Mouse (Mus musculus): ENCODE data around the gene Cnep1r1. TPM values are rescaled to one million over a fixed set of nuclear protein-coding genes. Genes with fewer than 3 reads are reported as not detected.

The Cnep1r1 gene
- polyA plus RNA-seq, 1 experiment from 2014 or later, result 27.8 TPM

GRCm38 (mm10) chr8:88160237-88160995 lies 41.8 kb downstream of the Cnep1r1 start:
- Histone ChIP-seq H3K27me3 (replicated peaks; ENCODE audit: control insufficient read depth, insufficient read depth, low read length) (no peaks in the 10 kb centered on the region), H3K27ac (ENCODE audit: low read depth) (no peak overlapping the region), H3K4me3 (ENCODE audit: low read depth, low read length) (no peak overlapping the region), H3K4me1 (replicated peaks; ENCODE audit: control insufficient read depth, insufficient read depth, low read length) (no peaks in the 10 kb centered on the region), H3K9me3 (ENCODE audit: control insufficient read depth, low read length) (no peaks in the 10 kb centered on the region), H3K9ac (ENCODE audit: low read length) (no peak overlapping the region), H3K4me2 (ENCODE audit: low read length) (no peak overlapping the region), H3K36me3 (ENCODE audit: control insufficient read depth, insufficient read depth, low read length) (peaks cover 87% of the 10 kb centered on the region)
- WGBS, result 89% methylated on average over 10 of the region's 10 CpGs
- ATAC-seq (replicated peaks; ENCODE audit: low FRiP score, low TSS enrichment, low read depth) (no peak), DNase-seq (ENCODE audit: low spot score) (no peak)

DNA sequence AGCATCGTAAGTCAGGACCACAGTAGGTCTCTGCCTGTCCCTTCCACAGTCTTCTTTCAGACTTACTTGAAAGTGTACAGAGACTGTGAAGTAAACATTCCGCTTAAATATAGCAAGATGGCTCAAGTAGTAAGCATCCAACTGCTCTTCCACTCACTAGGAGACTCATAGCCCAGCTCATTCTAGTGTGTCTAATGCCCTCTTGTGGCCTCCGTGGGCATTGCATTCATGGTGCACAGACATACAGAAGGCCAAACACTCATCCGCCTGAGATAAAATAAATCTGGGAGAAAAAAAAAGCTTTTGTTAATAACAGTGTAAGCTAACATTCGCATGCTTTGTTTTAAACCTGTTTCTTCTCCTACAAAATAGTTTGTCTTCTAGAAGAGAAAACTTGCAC lies 42.9 kb downstream of the Cnep1r1 start:
- Histone ChIP-seq H3K4me1 (replicated peaks; ENCODE audit: control insufficient read depth, insufficient read depth, low read length) (no peaks in the 10 kb centered on the region), H3K9ac (ENCODE audit: low read length) (no peak overlapping the region), H3K27ac (ENCODE audit: low read depth) (no peak overlapping the region), H3K4me3 (ENCODE audit: low read depth, low read length) (no peak overlapping the region), H3K27me3 (replicated peaks; ENCODE audit: control insufficient read depth, insufficient read depth, low read length) (no peaks in the 10 kb centered on the region), H3K9me3 (ENCODE audit: control insufficient read depth, low read length) (no peaks in the 10 kb centered on the region), H3K36me3 (ENCODE audit: control insufficient read depth, insufficient read depth, low read length) (peaks cover 87% of the 10 kb centered on the region), H3K4me2 (ENCODE audit: low read length) (no peak overlapping the region)
- DNase-seq (ENCODE audit: low spot score) (peak; percentile 84), ATAC-seq (replicated peaks; ENCODE audit: low FRiP score, low TSS enrichment, low read depth) (no peak)
- WGBS, result 73% methylated on average over 5 of the region's 5 CpGs

- ATAC-seq (replicated peaks; ENCODE audit: low FRiP score, low TSS enrichment, low read depth) (no peak), DNase-seq (ENCODE audit: low spot score) (no peak)
- Histone ChIP-seq H3K36me3 (ENCODE audit: control insufficient read depth, insufficient read depth, low read length) (peaks cover 19% of the 10 kb centered on the region), H3K27me3 (replicated peaks; ENCODE audit: control insufficient read depth, insufficient read depth, low read length) (no peaks in the 10 kb centered on the region), H3K4me2 (ENCODE audit: low read length) (no peak overlapping the region), H3K27ac (ENCODE audit: low read depth) (no peak overlapping the region), H3K4me1 (replicated peaks; ENCODE audit: control insufficient read depth, insufficient read depth, low read length) (no peaks in the 10 kb centered on the region), H3K9me3 (ENCODE audit: control insufficient read depth, low read length) (no peaks in the 10 kb centered on the region), H3K4me3 (ENCODE audit: low read depth, low read length) (no peak overlapping the region), H3K9ac (ENCODE audit: low read length) (no peak overlapping the region)
- 91% methylated on average over 7 of the region's 7 CpGs for WGBS
Measured at GRCm38 (mm10) chr8:88175264-88175663, 56.7 kb downstream of the Cnep1r1 start.

DNA sequence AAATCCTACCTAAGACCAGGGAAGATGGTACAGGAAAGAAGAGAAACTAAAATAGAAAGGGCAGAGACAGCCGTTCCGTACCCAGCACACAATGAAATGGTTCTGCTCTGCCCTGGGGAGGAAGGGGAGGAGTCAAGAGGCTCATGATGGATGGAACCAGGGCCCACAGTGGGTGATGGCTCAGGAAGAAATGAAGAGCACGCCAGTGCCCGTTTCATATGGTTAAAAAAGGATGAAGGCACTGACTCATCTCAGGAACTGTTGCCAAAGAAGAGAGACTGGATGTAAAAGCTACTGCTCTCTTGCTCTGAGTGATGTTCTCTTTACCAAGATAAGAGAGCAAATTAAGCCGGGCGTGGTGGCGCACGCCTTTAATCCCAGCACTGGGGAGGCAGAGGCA lies 58.7 kb downstream of the Cnep1r1 start:
- no peak overlapping the region for H3K4me2 ChIP-seq (ENCODE audit: low read length)
- peaks cover under 1% of the 10 kb centered on the region; the same call in 1 of the 2 replicates for H3K36me3 ChIP-seq (ENCODE audit: control insufficient read depth, insufficient read depth, low read length)
- DNase-seq (ENCODE audit: low spot score) (no peak), ATAC-seq (replicated peaks; ENCODE audit: low FRiP score, low TSS enrichment, low read depth) (no peak)
- no peak overlapping the region for H3K4me3 ChIP-seq (ENCODE audit: low read depth, low read length)
- H3K9me3 ChIP-seq (ENCODE audit: control insufficient read depth, low read length), result no peaks in the 10 kb centered on the region
- H3K9ac ChIP-seq (ENCODE audit: low read length), result no peak overlapping the region
- H3K27me3 ChIP-seq (replicated peaks; ENCODE audit: control insufficient read depth, insufficient read depth, low read length), result no peaks in the 10 kb centered on the region
- H3K4me1 ChIP-seq (replicated peaks; ENCODE audit: control insufficient read depth, insufficient read depth, low read length), result no peaks in the 10 kb centered on the region
- no peak overlapping the region for H3K27ac ChIP-seq (ENCODE audit: low read depth)
- 91% methylated on average over 8 of the region's 8 CpGs for WGBS

GRCm38 (mm10) chr8:88183121-88183520 lies 64.6 kb downstream of the Cnep1r1 start:
- ATAC-seq (replicated peaks; ENCODE audit: low FRiP score, low TSS enrichment, low read depth) (no peak), DNase-seq (ENCODE audit: low spot score) (no peak)
- no peaks in the 10 kb centered on the region for H3K4me1 ChIP-seq (replicated peaks; ENCODE audit: control insufficient read depth, insufficient read depth, low read length)
- H3K27ac ChIP-seq (ENCODE audit: low read depth), result no peak overlapping the region
- H3K9ac ChIP-seq (ENCODE audit: low read length), result no peak overlapping the region
- no peak overlapping the region for H3K4me3 ChIP-seq (ENCODE audit: low read depth, low read length)
- no peaks in the 10 kb centered on the region for H3K9me3 ChIP-seq (ENCODE audit: control insufficient read depth, low read length)
- WGBS, result 85% methylated on average over 2 of the region's 2 CpGs
- H3K36me3 ChIP-seq (ENCODE audit: control insufficient read depth, insufficient read depth, low read length), result no peaks in the 10 kb centered on the region
- no peaks in the 10 kb centered on the region for H3K27me3 ChIP-seq (replicated peaks; ENCODE audit: control insufficient read depth, insufficient read depth, low read length)
- no peak overlapping the region for H3K4me2 ChIP-seq (ENCODE audit: low read length)

Small RNAs within 50 kb of the gene (microRNA-seq; reads per million reads assigned to microRNA genes)
- gene Mir7071, result 0.85 reads per million, percentile 4 among the genes with 10 or more reads in this experiment

Other genes with a start within 250 kb of the Cnep1r1 start
- gene Zfp423, start 159.2 kb upstream of the Cnep1r1 start, polyA plus RNA-seq (2014; fragmentation: Nextera tagmentation; extraction: Ambion mirVana), result 8.7 and 10.5 TPM in 2 replicates
- 51.3 and 51.5 TPM in 2 replicates for gene Heatr3, start 19.1 kb downstream of the Cnep1r1 start, polyA plus RNA-seq (2014; fragmentation: Nextera tagmentation; extraction: Ambion mirVana)
- 12.6 and 12.7 TPM in 2 replicates for gene Tent4b, start 80.4 kb downstream of the Cnep1r1 start, polyA plus RNA-seq (2014; fragmentation: Nextera tagmentation; extraction: Ambion mirVana)
- gene Adcy7, start 153.6 kb downstream of the Cnep1r1 start, polyA plus RNA-seq (2014; fragmentation: Nextera tagmentation; extraction: Ambion mirVana), result 1.9 and 2.3 TPM in 2 replicates
- 60.4 and 69.0 TPM in 2 replicates for gene Brd7, start 243.4 kb downstream of the Cnep1r1 start, polyA plus RNA-seq (2014; fragmentation: Nextera tagmentation; extraction: Ambion mirVana)

All from intestine, embryonic 14.5 days (tissue).